Mouse (Mus musculus): Measurements from ENCODE around the gene Lrrfip2. TPM values are rescaled to one million over a fixed set of nuclear protein-coding genes. Genes with fewer than 3 reads are reported as not detected.

The Lrrfip2 gene
- total and polyA plus RNA-seq, 2 experiments = 9.7 to 37.8 TPM

DNA sequence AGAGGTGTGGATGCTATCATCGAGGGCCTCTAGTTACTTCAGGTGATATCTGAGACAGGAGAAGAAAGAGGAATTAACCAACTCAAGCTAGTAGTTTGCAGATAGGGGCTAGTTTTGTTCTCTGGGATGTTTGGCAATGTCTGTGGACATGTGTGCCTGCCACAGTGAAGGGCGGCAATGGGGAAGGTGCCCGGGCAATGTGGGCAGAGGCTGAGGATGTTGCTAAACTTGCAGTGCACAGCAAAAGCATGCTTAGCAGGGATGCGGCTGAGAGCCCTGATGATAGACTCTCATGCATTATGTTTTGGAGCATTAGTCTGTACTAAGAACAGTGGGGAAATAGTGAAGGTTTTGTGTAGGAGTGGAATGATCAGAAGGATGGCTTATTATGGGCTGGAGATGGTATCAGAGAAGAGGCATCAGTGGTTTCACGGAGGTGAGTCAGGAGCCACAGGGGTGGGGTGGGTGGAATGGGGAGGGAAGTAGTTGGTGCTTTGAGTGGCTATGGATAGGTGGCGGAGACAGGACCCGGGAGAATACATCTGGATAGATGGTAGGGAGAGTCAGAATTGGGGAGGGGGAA, 28.9 kb downstream of the Lrrfip2 start:
- Histone ChIP-seq H3K36me3 (ENCODE audit: control insufficient read depth, insufficient read depth, low read length) (no peaks in the 10 kb centered on the region), H3K27me3 (ENCODE audit: control insufficient read depth, insufficient read depth, low read length) (no peaks in the 10 kb centered on the region), H3K4me3 (ENCODE audit: insufficient read depth, low read depth, low read length) (no peak overlapping the region), H3K27ac (replicated peaks; ENCODE audit: insufficient read depth, low read depth, low read length) (no peak overlapping the region), H3K79me2 (ENCODE audit: control insufficient read depth, insufficient read depth, low read length) (peaks cover 28% of the 10 kb centered on the region; the same call in 1 of the 2 replicates), H3K9ac (ENCODE audit: low read depth, low read length) (no peak overlapping the region), H3K4me1 (ENCODE audit: control insufficient read depth, insufficient read depth, low read length) (peaks cover 24% of the 10 kb centered on the region)
- no peak for TF ChIP-seq POLR2A (IDR thresholded peaks at IDR 0.05; ENCODE audit: extremely low read depth, insufficient read depth, low read length)
- TF ChIP-seq CTCF (IDR thresholded peaks at IDR 0.05; ENCODE audit: low read depth, low read length) = no peak
- DNase-seq (ENCODE audit: extremely low read depth, low read depth, low spot score) = no peak
- WGBS = 71% methylated on average over 7 of the region's 7 CpGs

DNA sequence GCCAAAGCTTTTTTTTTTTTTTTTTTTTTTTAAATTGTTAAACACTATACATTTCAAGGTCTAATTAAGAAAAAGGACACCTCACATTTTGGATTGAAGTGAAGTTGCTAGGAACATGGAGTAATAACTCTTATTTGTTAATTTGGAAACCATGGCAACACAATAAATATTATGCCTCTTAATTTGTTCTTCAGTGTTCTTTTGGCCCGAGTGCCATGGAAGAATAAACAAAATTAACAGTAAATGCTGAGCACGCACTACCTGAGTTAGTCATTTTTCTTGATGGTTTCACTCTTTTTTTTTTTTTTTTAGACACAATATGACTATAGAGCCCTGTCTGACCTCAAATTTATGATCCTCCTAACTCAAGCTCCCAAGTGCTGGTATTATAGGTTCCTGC, 30.6 kb downstream of the Lrrfip2 start:
- Histone ChIP-seq H3K9ac (ENCODE audit: low read depth, low read length) (no peak overlapping the region), H3K4me3 (ENCODE audit: insufficient read depth, low read depth, low read length) (no peak overlapping the region), H3K36me3 (ENCODE audit: control insufficient read depth, insufficient read depth, low read length) (no peaks in the 10 kb centered on the region), H3K79me2 (ENCODE audit: control insufficient read depth, insufficient read depth, low read length) (peaks cover 25% of the 10 kb centered on the region; the same call in 1 of the 2 replicates), H3K27me3 (ENCODE audit: control insufficient read depth, insufficient read depth, low read length) (no peaks in the 10 kb centered on the region), H3K4me1 (ENCODE audit: control insufficient read depth, insufficient read depth, low read length) (peaks cover 24% of the 10 kb centered on the region), H3K27ac (replicated peaks; ENCODE audit: insufficient read depth, low read depth, low read length) (peak overlapping the region; percentile 3)
- TF ChIP-seq CTCF (IDR thresholded peaks at IDR 0.05; ENCODE audit: low read depth, low read length) (no peak), POLR2A (IDR thresholded peaks at IDR 0.05; ENCODE audit: extremely low read depth, insufficient read depth, low read length) (no peak)
- DNase-seq (ENCODE audit: extremely low read depth, low read depth, low spot score) = peak; percentile 84
- 10% methylated on average over 2 of the region's 2 CpGs for WGBS

DNA sequence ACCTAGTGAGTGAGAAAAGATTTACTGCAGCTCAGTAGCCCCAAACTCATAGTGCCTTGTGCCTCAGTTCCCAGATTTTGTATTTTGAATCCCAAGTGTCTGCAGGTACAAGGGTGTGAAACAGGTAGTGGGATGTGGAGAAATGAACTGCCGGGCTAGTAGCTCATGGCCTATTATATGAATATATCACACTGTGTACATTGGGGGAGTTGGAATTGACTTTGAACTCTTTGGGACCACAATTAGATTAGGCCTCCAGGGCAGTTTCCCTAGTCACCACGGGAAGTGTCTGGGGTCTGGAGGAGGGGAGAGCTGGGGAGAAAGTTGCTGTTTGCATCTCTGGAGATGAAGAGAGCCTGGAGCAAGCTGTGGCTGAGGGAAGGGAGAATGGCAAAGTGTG, 31.0 kb downstream of the Lrrfip2 start:
- Histone ChIP-seq H3K36me3 (ENCODE audit: control insufficient read depth, insufficient read depth, low read length) (no peaks in the 10 kb centered on the region), H3K79me2 (ENCODE audit: control insufficient read depth, insufficient read depth, low read length) (peaks cover 22% of the 10 kb centered on the region; the same call in 1 of the 2 replicates), H3K27ac (replicated peaks; ENCODE audit: insufficient read depth, low read depth, low read length) (peak overlapping the region; percentile 3), H3K4me1 (ENCODE audit: control insufficient read depth, insufficient read depth, low read length) (peaks cover 24% of the 10 kb centered on the region), H3K4me3 (ENCODE audit: insufficient read depth, low read depth, low read length) (no peak overlapping the region), H3K9ac (ENCODE audit: low read depth, low read length) (no peak overlapping the region), H3K27me3 (ENCODE audit: control insufficient read depth, insufficient read depth, low read length) (no peaks in the 10 kb centered on the region)
- WGBS = 24% methylated on average over 2 of the region's 2 CpGs
- TF ChIP-seq POLR2A (IDR thresholded peaks at IDR 0.05; ENCODE audit: extremely low read depth, insufficient read depth, low read length) (no peak), CTCF (IDR thresholded peaks at IDR 0.05; ENCODE audit: low read depth, low read length) (no peak)
- DNase-seq (ENCODE audit: extremely low read depth, low read depth, low spot score) = no peak

DNA sequence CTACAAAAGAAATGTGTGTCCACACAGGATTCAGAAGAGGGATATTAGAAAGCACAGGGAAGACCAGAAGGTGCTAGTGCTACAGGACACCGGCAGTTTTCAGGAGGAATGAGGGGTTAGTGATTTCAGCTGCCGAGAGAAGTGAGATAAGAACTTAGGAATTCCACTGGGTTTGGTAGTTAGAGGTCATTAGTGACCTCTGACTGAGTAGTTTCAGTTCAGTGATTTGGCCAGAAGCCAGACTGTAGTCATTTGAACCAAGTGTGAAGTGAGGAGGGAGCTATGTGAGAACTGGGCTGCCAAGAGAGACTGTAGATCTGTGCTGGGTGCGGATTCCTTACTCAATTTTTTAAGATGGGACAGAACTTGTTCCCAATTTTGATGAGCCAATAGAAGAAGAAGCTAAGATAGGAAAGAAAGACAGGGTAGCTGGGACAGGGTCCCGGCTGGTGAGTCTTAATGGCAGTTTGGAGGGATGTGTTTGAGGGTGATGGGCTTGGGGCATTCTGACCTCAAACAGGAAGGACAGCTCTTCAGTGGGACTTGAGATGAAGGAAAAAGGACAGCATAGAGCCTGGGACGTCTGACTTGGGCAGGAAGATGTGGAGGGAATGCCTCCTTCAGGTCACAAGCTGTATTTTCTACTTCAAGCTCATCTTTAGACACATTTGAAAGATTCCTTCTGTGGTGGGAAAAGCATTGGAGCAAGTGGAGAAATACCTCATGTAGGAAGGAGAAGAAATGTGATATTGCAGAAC, 32.0 kb downstream of the Lrrfip2 start:
- Histone ChIP-seq H3K36me3 (ENCODE audit: control insufficient read depth, insufficient read depth, low read length) (no peaks in the 10 kb centered on the region), H3K9ac (ENCODE audit: low read depth, low read length) (no peak overlapping the region), H3K79me2 (ENCODE audit: control insufficient read depth, insufficient read depth, low read length) (peaks cover 22% of the 10 kb centered on the region; the same call in 1 of the 2 replicates), H3K4me1 (ENCODE audit: control insufficient read depth, insufficient read depth, low read length) (peaks cover 21% of the 10 kb centered on the region), H3K27ac (replicated peaks; ENCODE audit: insufficient read depth, low read depth, low read length) (0 out of 2 replicates have a peak overlapping the region, but pooled peaks have one; percentile 58), H3K4me3 (ENCODE audit: insufficient read depth, low read depth, low read length) (no peak overlapping the region), H3K27me3 (ENCODE audit: control insufficient read depth, insufficient read depth, low read length) (no peaks in the 10 kb centered on the region)
- TF ChIP-seq CTCF (IDR thresholded peaks at IDR 0.05; ENCODE audit: low read depth, low read length) = no peak
- no peak for TF ChIP-seq POLR2A (IDR thresholded peaks at IDR 0.05; ENCODE audit: extremely low read depth, insufficient read depth, low read length)
- peak; percentile 85 for DNase-seq (ENCODE audit: extremely low read depth, low read depth, low spot score)
- WGBS = 36% methylated on average over 5 of the region's 5 CpGs

DNA sequence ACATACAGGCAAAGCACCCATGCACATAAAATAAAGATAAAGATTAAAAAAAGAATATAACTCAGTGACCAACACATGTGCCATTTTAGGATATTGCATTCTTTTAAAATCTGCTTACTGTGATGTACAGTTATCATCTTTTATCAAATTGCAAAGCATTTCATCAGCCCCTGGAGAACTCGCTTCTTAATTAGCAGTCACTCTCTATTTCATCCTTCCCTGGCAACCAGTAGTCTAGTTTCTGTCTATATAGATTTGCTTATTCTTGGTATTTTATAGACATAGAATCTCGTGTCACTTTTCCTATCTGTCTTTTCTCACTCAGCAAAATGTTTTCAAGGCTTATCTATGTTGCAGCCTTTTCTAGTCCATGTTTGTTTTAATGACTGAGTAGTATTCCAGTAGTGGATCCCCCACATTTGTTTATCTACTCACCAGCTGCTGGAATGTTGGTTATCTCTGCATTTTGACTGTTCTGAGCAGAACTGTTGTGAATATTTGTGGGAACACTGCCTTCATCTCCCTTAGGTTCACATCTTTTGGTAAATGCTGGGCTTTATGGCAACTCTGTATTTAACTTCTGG, 35.0 kb downstream of the Lrrfip2 start:
- DNase-seq (ENCODE audit: extremely low read depth, low read depth, low spot score) = no peak
- no peak for TF ChIP-seq CTCF (IDR thresholded peaks at IDR 0.05; ENCODE audit: low read depth, low read length)
- TF ChIP-seq POLR2A (IDR thresholded peaks at IDR 0.05; ENCODE audit: extremely low read depth, insufficient read depth, low read length) = no peak
- no peak overlapping the region for H3K27ac ChIP-seq (replicated peaks; ENCODE audit: insufficient read depth, low read depth, low read length)

More for the DNA sequence above, 35.0 kb downstream of the Lrrfip2 start:
- Histone ChIP-seq H3K79me2 (ENCODE audit: control insufficient read depth, insufficient read depth, low read length) (peaks cover 19% of the 10 kb centered on the region), H3K27me3 (ENCODE audit: control insufficient read depth, insufficient read depth, low read length) (no peaks in the 10 kb centered on the region), H3K9ac (ENCODE audit: low read depth, low read length) (no peak overlapping the region), H3K36me3 (ENCODE audit: control insufficient read depth, insufficient read depth, low read length) (no peaks in the 10 kb centered on the region), H3K4me1 (ENCODE audit: control insufficient read depth, insufficient read depth, low read length) (peaks cover 19% of the 10 kb centered on the region), H3K4me3 (ENCODE audit: insufficient read depth, low read depth, low read length) (no peak overlapping the region)
- WGBS = 75% methylated on average over 2 of the region's 2 CpGs

Measured in liver, adult 2 months (tissue).